Mouse (Mus musculus) heart, postnatal 0 days (tissue): ENCODE data around the gene Surf1. TPM values are rescaled to one million over a fixed set of nuclear protein-coding genes. Genes with fewer than 3 reads are reported as not detected.

Experiments used
- ATAC-seq: fragments of 200-750 bp; cut with Nextera tagmentation; 2 replicates; pipeline ENCODE4 v1.8.0; 2017; ENCODE audit warnings: low read depth, moderate number of reproducible peaks, moderate library complexity; ENCODE audit not compliant: insufficient read depth
- DNase-seq: peaks from one replicate; pipeline ENCODE4 v3.0.0-alpha.2; 2016; ENCODE audit warnings: low spot score
- H3K27ac ChIP-seq: fragments of 300-500 bp; sonication (generic); 2 replicates; pipeline ENCODE4 v1.5.1; 2014; ENCODE audit warnings: low read depth, mild to moderate bottlenecking
- H3K27me3 ChIP-seq: fragments of 300-500 bp; sonication (generic); 2 replicates; pipeline ENCODE4 v1.6.1; 2014; ENCODE audit warnings: low read length, mixed read lengths; ENCODE audit not compliant: control insufficient read depth, insufficient read depth
- H3K36me3 ChIP-seq: fragments of 300-500 bp; sonication (generic); replicated peaks from 2 replicates; pipeline ENCODE4 v1.6.1; 2014; ENCODE audit warnings: low read length, mixed read lengths; ENCODE audit not compliant: control insufficient read depth, insufficient read depth
- H3K4me1 ChIP-seq: fragments of 300-500 bp; sonication (generic); 2 replicates; pipeline ENCODE4 v1.6.1; 2014; ENCODE audit warnings: antibody characterized with exemption; ENCODE audit not compliant: control insufficient read depth, insufficient read depth
- H3K4me2 ChIP-seq: fragments of 300-500 bp; sonication (generic); 2 replicates; pipeline ENCODE4 v1.6.1; 2014; ENCODE audit warnings: low read depth, mild to moderate bottlenecking, low read length, moderate library complexity
- H3K4me3 ChIP-seq: fragments of 300-500 bp; sonication (generic); 2 replicates; pipeline ENCODE4 v1.5.1; 2014; ENCODE audit warnings: low read depth, low read length
- H3K9ac ChIP-seq: fragments of 300-500 bp; sonication (generic); replicated peaks from 2 replicates; pipeline ENCODE4 v1.6.1; 2014; ENCODE audit warnings: low read depth, low read length, mixed read lengths
- H3K9me3 ChIP-seq: fragments of 300-500 bp; sonication (generic); replicated peaks from 2 replicates; pipeline ENCODE4 v1.6.1; 2016; ENCODE audit warnings: low read length; ENCODE audit not compliant: control insufficient read depth
- CTCF ChIP-seq: IDR thresholded peaks from 2 replicates; pipeline ENCODE4 v1.5.1; 2016; ENCODE audit warnings: antibody characterized with exemption, control low read depth, low read depth
- EP300 ChIP-seq: IDR thresholded peaks from 2 replicates; pipeline ENCODE4 v1.6.1; 2016; ENCODE audit warnings: antibody characterized with exemption, low read depth
- WGBS: fragments of 180-500 bp; shearing (Covaris S2); extraction: QIAGEN DNeasy Blood & Tissue Kit; methylation state at CpG from one replicate; pipeline ENCODE4 v1.1.7; 2014; 5-methylcytosine and 5-hydroxymethylcytosine counted together
- polyA plus RNA-seq: library from polyadenylated mRNA; unstranded; fragments of >200 nt; fragmentation: Nextera tagmentation; extraction: Ambion mirVana; gene quantifications from 2 replicates; pipeline ENCODE4 v1.2.1, GENCODE M21; 2015
- total RNA-seq: library from RNA; depleted of rRNA; stranded (reverse); fragments of >200 nt; gene quantifications from 2 replicates; pipeline ENCODE4 v1.2.3, GENCODE M21; 2014; ENCODE audit warnings: low replicate concordance

Surf1 gene
- total and polyA plus RNA-seq, 2 experiments from 2014 or later = 41.4 to 42.7 TPM

GRCm38 (mm10) chr2:26956811-26957487 is 40.6 kb upstream of the Surf1 start:
- DNase-seq (no peak), ATAC-seq (no peak)
- Histone ChIP-seq H3K9me3 (no peaks in the 10 kb centered on the region), H3K9ac (no peak overlapping the region), H3K36me3 (peaks cover 83% of the 10 kb centered on the region), H3K4me2 (no peak overlapping the region), H3K4me1 (no peaks in the 10 kb centered on the region), H3K27ac (no peak overlapping the region), H3K27me3 (no peaks in the 10 kb centered on the region), H3K4me3 (no peak overlapping the region)
- 91% methylated on average over 12 of the region's 12 CpGs for WGBS
- TF ChIP-seq CTCF = no peak
- no peak for TF ChIP-seq EP300

DNA sequence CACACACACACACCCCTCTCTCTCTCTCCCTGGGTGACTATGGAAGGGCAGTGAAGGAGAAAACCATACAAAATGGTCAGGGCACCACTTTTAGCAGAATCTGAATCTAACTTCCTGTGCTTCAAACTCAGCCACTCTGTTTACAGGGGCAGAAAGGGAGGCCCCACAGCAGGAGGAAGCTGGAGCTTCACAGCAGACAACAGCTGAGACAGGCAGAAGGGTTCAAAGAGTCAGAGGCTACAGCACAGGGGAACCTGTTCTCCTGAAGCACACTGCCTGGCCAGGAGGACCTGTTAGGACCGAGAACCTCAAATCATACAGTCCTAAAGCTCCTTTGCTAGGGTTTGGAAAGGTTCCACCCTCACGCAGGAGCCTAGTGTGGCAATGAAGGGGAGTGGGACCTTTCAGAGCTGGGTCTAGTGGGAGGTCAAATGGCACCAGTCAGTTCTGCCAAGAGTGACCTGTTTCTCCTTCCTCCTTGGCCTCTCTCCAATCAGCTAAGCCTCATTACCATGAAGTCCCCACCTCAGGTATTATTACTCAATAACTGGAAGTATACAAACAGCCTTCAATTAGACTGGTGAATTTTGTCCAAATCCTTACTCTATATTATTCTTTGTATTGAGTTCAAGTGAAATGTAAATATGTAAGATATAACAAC is 38.5 kb upstream of the Surf1 start:
- no peak overlapping the region for H3K4me3 ChIP-seq
- WGBS = 83% methylated on average over 2 of the region's 2 CpGs
- H3K27me3 ChIP-seq = no peaks in the 10 kb centered on the region
- H3K9me3 ChIP-seq = no peaks in the 10 kb centered on the region
- TF ChIP-seq EP300 (no peak), CTCF (no peak)
- H3K4me1 ChIP-seq = no peaks in the 10 kb centered on the region
- no peak for ATAC-seq
- H3K36me3 ChIP-seq = peaks cover 72% of the 10 kb centered on the region
- no peak overlapping the region for H3K27ac ChIP-seq
- no peak overlapping the region for H3K4me2 ChIP-seq
- H3K9ac ChIP-seq = no peak overlapping the region
- DNase-seq = no peak

- no peak overlapping the region for H3K9ac ChIP-seq
- H3K27ac ChIP-seq = no peak overlapping the region
- WGBS = 79% methylated on average over 8 of the region's 8 CpGs
- no peaks in the 10 kb centered on the region for H3K4me1 ChIP-seq
- no peaks in the 10 kb centered on the region for H3K9me3 ChIP-seq
- TF ChIP-seq CTCF = no peak
- no peak for TF ChIP-seq EP300
- no peak overlapping the region for H3K4me2 ChIP-seq
- DNase-seq = no peak
- no peak for ATAC-seq
- no peaks in the 10 kb centered on the region for H3K27me3 ChIP-seq
- peaks cover 60% of the 10 kb centered on the region for H3K36me3 ChIP-seq
- no peak overlapping the region for H3K4me3 ChIP-seq
Observed at GRCm38 (mm10) chr2:26952866-26953265, 36.5 kb upstream of the Surf1 start.

DNA sequence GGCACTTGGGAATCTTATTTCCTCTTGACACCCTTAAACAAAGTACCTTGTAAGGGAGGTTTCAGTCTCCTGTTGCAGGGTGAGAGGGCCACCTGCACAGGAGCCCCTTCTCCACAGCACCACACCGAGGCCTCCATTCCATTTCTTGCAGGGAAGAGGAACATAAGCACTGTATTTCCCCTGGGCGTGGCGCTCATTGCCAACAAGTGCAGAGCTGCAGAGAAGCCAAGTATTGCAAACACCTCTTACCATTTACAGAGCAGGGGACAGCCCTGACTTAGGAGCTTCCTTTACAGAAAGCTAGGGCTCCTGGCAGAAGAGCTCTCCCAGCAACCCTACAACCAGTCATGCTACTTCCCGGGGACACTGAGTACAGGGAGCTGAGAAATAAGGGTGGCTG is 35.9 kb upstream of the Surf1 start:
- peaks cover 54% of the 10 kb centered on the region for H3K36me3 ChIP-seq

DNA sequence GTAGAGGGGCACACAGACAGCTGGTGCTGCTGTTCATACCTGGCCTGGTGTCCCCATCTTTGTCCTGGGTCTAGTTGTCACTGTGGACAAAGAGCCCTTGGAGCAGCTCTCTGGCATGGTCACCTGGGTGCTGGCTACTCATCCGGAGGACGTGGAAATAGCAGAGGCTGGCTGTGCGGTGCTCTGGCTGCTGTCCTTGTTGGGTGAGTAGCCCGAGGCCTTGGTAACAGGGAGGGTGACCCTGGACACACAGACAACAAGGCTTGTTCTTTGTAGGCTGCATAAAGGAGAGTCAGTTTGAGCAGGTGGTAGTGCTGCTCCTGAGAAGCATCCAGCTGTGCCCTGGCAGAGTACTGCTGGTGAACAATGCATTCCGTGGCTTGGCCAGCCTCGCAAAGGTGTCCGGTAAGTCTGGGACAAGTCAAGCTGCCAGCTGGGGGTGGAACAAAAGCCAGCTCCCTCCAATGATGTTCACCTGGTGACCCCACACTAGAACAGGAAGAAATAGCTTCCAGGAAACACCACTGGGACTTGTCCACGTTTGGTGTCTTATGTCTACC is 35.1 kb upstream of the Surf1 start:
- Histone ChIP-seq H3K27me3 (no peaks in the 10 kb centered on the region), H3K9me3 (no peaks in the 10 kb centered on the region), H3K27ac (no peak overlapping the region), H3K4me2 (no peak overlapping the region), H3K9ac (no peak overlapping the region), H3K4me3 (no peak overlapping the region), H3K4me1 (no peaks in the 10 kb centered on the region), H3K36me3 (peaks cover 49% of the 10 kb centered on the region)
- no peak for ATAC-seq
- WGBS = 86% methylated on average over 8 of the region's 8 CpGs
- no peak for DNase-seq
- TF ChIP-seq CTCF (no peak), EP300 (no peak)

More for the DNA sequence above, 35.9 kb upstream of the Surf1 start:
- no peak for DNase-seq
- TF ChIP-seq CTCF = no peak
- no peak for TF ChIP-seq EP300
- H3K9ac ChIP-seq = no peak overlapping the region
- no peak overlapping the region for H3K4me2 ChIP-seq
- ATAC-seq = no peak
- 90% methylated on average over 4 of the region's 4 CpGs for WGBS
- no peaks in the 10 kb centered on the region for H3K9me3 ChIP-seq
- no peak overlapping the region for H3K4me3 ChIP-seq
- no peak overlapping the region for H3K27ac ChIP-seq
- no peaks in the 10 kb centered on the region for H3K27me3 ChIP-seq
- H3K4me1 ChIP-seq = no peaks in the 10 kb centered on the region
